Mouse (Mus musculus) testis, adult 2 months (tissue): Measurements from ENCODE around the gene Asb3. TPM values are rescaled to one million over a fixed set of nuclear protein-coding genes. Genes with fewer than 3 reads are reported as not detected.
A peak's percentile ranks its signal among the peaks of the same experiment; 100 is the strongest.

Experiments
- H3K27ac ChIP-seq: fragments of 200-500 bp; 2 replicates; pipeline ENCODE4 v1.5.1; 2012; ENCODE audit warnings: low read depth, low read length; ENCODE audit not compliant: control insufficient read depth, insufficient read depth
- H3K27me3 ChIP-seq: fragments of 200-500 bp; 2 replicates; pipeline ENCODE4 v1.6.1; 2012; ENCODE audit warnings: mild to moderate bottlenecking, low read length, moderate library complexity; ENCODE audit not compliant: control insufficient read depth, insufficient read depth
- H3K36me3 ChIP-seq: fragments of 200-500 bp; 2 replicates; pipeline ENCODE4 v1.6.1; 2012; ENCODE audit warnings: mild to moderate bottlenecking, low read length; ENCODE audit not compliant: control insufficient read depth, insufficient read depth
- H3K4me1 ChIP-seq: fragments of 200-500 bp; 2 replicates; pipeline ENCODE4 v1.6.1; 2012; ENCODE audit warnings: low read length; ENCODE audit not compliant: control insufficient read depth, insufficient read depth
- H3K4me3 ChIP-seq: fragments of 200-500 bp; 2 replicates; pipeline ENCODE4 v1.5.1; 2012; ENCODE audit warnings: low read depth, mild to moderate bottlenecking, low read length, moderate library complexity, mixed read lengths; ENCODE audit not compliant: control insufficient read depth
- CTCF ChIP-seq: fragments of 200-500 bp; IDR thresholded peaks from 2 replicates; pipeline ENCODE4 v1.5.1; 2012; ENCODE audit warnings: low read depth, mild to moderate bottlenecking, inconsistent platforms, low read length, moderate library complexity; ENCODE audit not compliant: control insufficient read depth, insufficient read depth, insufficient replicate concordance
- POLR2A ChIP-seq: fragments of 200-500 bp; IDR thresholded peaks from 2 replicates; pipeline ENCODE4 v1.6.1; 2012; ENCODE audit warnings: low read depth, mild to moderate bottlenecking, inconsistent platforms, low read length, moderate library complexity; ENCODE audit not compliant: control insufficient read depth
- polyA plus RNA-seq: library from polyadenylated mRNA; depleted of rRNA; stranded (reverse); fragments of >200 nt; gene quantifications from 2 replicates; pipeline ENCODE4 v1.2.3, GENCODE M21; 2012

Gene Asb3
- polyA plus RNA-seq, 1 experiment, result 5.9 TPM

DNA sequence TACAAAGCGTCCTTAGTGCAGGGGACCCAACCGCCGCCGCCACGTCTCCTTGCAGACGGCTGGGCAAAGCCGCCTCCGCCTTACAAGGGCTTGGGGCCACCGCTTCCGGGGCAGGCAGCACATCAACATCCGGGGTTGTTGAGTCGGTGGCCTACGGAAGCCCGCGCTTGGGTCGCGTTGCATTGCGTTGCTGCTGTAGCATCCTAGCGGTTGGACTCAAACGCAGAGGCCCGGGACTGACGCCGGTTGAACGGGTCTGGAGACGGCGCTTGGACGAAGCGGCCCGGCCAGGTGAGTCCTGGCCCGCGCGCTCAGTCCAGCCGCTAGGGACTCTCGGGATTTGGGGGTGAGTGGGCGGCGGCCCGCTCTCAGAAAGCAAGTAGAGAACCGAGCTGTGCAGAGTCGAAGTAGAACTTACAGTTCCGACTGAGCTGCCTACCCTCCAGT lies 69.1 kb downstream of the Asb3 start, which contains the start of gene Erlec1:
Erlec1 (minus strand) TSS at position 57 of the 447 bp plus-strand sequence.
- no peaks in the 10 kb centered on the region for H3K27me3 ChIP-seq
- H3K4me1 ChIP-seq, result no peaks in the 10 kb centered on the region
- peak within 1 kb of the TSS; percentile 94 for H3K4me3 ChIP-seq
- no peaks in the 10 kb centered on the region; the same call in 1 of the 2 replicates for H3K36me3 ChIP-seq
- TF ChIP-seq CTCF (no peak), POLR2A (peak; percentile 87)
- H3K27ac ChIP-seq, result peak within 1 kb of the TSS; percentile 90

DNA sequence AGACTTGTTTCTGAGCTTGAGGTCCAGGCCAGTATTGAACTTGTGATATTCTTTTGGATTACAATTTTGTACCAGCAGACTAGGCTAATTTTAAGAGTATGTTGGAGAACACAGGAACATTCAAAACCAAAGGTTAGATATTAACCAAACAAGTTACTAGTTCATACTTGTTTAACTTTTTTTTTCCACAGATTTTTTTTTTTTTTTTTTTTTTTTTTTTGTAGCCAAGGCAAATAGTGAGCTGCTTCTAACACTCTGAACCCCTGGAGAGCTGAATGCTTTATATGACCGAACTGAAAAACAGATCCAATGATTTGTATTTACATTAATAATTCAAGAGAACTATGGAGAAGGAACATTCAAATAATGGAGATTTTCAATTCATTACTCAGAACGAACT lies 100.0 kb downstream of the Asb3 start:
- H3K36me3 ChIP-seq, result no peaks in the 10 kb centered on the region
- H3K4me3 ChIP-seq, result no peak overlapping the region
- no peak overlapping the region for H3K27ac ChIP-seq
- H3K27me3 ChIP-seq, result no peaks in the 10 kb centered on the region
- TF ChIP-seq POLR2A, result no peak
- TF ChIP-seq CTCF, result no peak
- H3K4me1 ChIP-seq, result peaks cover 3% of the 10 kb centered on the region

DNA sequence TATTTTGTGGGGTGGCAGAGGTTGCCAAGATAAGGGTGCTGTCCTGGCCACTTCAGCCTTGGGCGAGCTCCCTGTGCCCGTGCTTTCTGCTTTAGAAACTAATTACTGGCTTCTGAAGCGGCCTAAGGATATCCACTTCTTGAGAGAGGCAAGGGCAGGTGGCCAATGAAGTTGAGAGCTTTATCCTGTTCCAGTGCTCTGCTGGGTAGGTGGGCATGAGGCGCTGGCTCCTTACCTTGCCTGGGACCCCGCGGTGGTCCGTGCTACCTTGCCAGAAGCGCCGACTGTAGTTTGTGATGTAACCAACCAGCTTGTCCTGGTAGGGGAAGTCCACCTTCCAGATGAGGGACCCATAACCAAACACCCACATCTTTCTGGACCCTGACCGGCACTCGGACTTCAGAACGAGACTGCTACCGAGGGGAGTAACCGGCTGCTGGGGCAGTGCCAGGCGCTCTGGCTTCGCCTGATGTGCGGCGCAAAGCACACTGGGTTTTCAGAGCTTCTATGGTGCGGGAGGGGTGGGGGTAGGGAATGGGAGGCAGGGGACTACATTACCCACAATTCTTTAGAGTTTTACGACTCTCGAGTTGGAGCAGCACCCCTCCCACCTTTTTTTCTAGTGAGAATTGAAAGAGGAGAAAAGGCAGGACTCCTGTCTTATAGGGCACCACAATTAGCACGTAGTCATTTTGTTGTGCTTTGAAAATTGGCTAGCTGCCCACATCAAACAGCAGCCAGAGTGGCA lies 100.8 kb downstream of the Asb3 start, which contains the start of gene Chac2:
Chac2 (minus strand) TSS at position 474 of the 748 bp plus-strand sequence.
- Histone ChIP-seq H3K36me3 (no peaks in the 10 kb centered on the region), H3K4me1 (peaks cover 3% of the 10 kb centered on the region), H3K4me3 (peak within 1 kb of the TSS; percentile 96), H3K27me3 (no peaks in the 10 kb centered on the region), H3K27ac (peak within 1 kb of the TSS; percentile 83)
- no peak for TF ChIP-seq CTCF
- TF ChIP-seq POLR2A, result peak; percentile 68; the same call in 1 of the 2 replicates

DNA sequence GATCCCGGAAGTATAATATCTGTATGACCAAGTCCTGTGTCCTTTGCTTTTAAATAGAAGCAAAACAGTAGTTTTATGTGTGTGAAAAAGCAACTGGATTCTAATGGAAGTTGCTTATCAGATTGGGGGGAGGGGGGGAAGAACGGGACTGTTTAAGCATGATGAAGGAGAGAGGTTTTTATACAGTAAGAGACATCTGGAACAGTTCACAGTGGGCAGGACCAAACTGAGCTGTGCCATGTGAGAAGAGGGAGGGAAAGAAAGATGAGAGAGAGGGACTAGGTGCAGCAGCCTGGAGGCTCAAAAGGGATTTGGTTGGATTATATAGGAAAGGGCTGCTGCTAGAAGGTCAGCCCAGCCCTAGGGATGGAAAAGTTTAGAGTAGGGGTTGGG lies 101.4 kb downstream of the Asb3 start:
- Histone ChIP-seq H3K27me3 (no peaks in the 10 kb centered on the region), H3K4me3 (peak overlapping the region; percentile 96; the same call in 1 of the 2 replicates), H3K27ac (peak overlapping the region; percentile 12; the same call in 1 of the 2 replicates), H3K36me3 (no peaks in the 10 kb centered on the region), H3K4me1 (peaks cover 3% of the 10 kb centered on the region)
- no peak for TF ChIP-seq CTCF
- TF ChIP-seq POLR2A, result no peak

DNA sequence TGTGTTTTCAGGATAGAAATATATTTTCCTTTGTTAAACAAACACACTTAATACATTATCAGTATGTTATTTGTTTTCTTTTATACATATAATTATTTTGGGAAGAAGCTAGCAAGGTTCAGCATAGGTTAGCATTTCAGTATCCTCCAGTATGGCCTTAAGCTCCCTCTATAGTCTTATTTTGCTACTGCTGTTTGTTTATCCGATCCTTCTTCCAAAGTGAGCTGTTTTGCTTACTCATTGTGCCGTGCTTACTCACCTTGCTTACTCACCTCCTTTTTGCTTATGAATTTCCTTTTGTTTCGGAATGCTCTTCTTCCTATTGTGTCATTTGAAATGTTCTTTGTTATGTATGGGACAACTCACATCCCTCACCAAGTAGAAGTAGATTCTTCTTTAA lies 111.5 kb downstream of the Asb3 start:
- Histone ChIP-seq H3K4me1 (0 out of 2 replicates have a peak, but pooled peaks cover 2% of the 10 kb centered on the region), H3K27me3 (no peaks in the 10 kb centered on the region), H3K36me3 (no peaks in the 10 kb centered on the region; the same call in 1 of the 2 replicates), H3K4me3 (no peak overlapping the region), H3K27ac (no peak overlapping the region)
- no peak for TF ChIP-seq POLR2A
- no peak for TF ChIP-seq CTCF

DNA sequence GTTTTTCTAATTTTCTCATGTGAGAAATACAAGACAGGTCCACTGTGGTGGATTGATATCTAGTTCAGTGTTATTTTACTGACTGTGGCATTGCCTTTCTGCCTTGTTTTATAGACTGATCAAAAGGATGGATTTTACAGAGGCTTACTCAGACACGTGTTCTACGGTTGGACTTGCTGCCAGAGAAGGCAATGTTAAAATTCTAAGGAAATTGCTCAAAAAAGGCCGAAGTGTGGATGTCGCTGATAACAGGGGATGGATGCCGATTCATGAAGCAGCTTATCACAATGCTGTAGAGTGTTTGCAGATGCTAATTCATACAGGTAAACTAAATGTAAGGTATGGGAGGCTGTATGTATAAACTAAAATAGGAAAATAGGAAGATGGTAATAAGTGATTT lies 113.0 kb downstream of the Asb3 start:
- 0 out of 2 replicates have a peak, but pooled peaks cover 2% of the 10 kb centered on the region for H3K4me1 ChIP-seq
- TF ChIP-seq CTCF (no peak), POLR2A (no peak)

DNA sequence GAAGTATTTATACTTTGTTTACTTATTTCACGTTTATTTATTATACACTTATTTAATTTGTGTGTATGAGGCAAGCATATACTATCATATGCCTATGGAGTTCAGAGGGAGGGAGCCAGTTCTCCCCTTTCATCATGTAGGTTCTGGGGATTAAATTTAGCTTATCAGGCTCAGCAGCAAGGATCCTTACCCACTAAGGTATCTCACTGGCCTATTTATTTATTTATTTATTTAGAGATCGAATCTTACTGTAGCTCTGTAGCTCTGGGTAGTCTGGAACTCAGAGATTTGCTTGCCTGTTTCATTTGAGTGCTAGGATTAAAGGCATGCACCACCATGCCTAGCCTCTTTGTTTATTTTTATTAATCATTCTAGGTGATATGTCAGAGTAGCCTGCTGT lies 113.5 kb downstream of the Asb3 start:
- H3K27ac ChIP-seq, result no peak overlapping the region
- TF ChIP-seq POLR2A, result no peak
- no peak for TF ChIP-seq CTCF
- H3K27me3 ChIP-seq, result no peaks in the 10 kb centered on the region
- H3K36me3 ChIP-seq, result no peaks in the 10 kb centered on the region; the same call in 1 of the 2 replicates
- 0 out of 2 replicates have a peak, but pooled peaks cover 2% of the 10 kb centered on the region for H3K4me1 ChIP-seq
- H3K4me3 ChIP-seq, result no peak overlapping the region

More for the DNA sequence above, 113.0 kb downstream of the Asb3 start:
- no peaks in the 10 kb centered on the region for H3K27me3 ChIP-seq
- no peak overlapping the region for H3K4me3 ChIP-seq
- no peak overlapping the region for H3K27ac ChIP-seq
- no peaks in the 10 kb centered on the region; the same call in 1 of the 2 replicates for H3K36me3 ChIP-seq
